Mouse (Mus musculus) bone marrow macrophage, adult 2 months (primary cell): ENCODE results near the gene Fbxl13.

ENCODE experiments used
- CTCF ChIP-seq: IDR thresholded peaks from 2 replicates; pipeline ENCODE4 v1.5.1; 2012; ENCODE audit warnings: low read depth, mild to moderate bottlenecking, low read length, moderate library complexity
- POLR2A ChIP-seq: IDR thresholded peaks from 2 replicates; pipeline ENCODE4 v1.6.1; 2012; ENCODE audit warnings: mild to moderate bottlenecking, low read depth, low read length, borderline replicate concordance

DNA sequence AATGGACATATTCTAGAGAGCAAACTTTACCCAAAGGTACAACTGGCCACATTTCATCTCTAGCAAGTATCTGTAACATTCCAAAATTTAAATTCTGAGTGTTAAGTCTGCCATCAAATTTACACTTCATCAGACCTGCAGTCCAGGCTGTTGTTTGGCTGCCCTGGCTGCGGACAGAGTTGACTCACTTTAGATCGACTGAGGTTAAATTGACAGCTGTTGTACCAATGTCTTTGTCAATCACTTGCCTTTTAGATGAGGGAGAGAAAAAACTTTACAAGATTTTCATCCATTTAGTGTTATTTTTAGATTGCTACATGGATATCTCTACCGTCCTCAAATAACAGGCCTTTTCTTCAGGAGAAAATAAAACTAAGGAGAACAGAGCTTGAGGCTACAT, 126.3 kb downstream of the Fbxl13 start:
- TF ChIP-seq POLR2A (no peak), CTCF (no peak)
